Mouse (Mus musculus) forelimb bud, embryonic 11.5 days (tissue): ENCODE data around the gene Myo18b.

Experiments
- DNase-seq: peaks from one replicate; pipeline ENCODE4 v3.0.0-alpha.2; 2012; ENCODE audit warnings: low read depth, low spot score

Gene Myo18b

GRCm38 (mm10) chr5:112678153-112678552, 218.0 kb downstream of the Myo18b start:
- DNase-seq = no peak

- DNase-seq = no peak
Measured at GRCm38 (mm10) chr5:112674806-112675205, 221.4 kb downstream of the Myo18b start.

- DNase-seq = no peak
Measured at GRCm38 (mm10) chr5:112672457-112672856, 223.7 kb downstream of the Myo18b start.

- DNase-seq = no peak
Measured at GRCm38 (mm10) chr5:112671961-112672360, 224.2 kb downstream of the Myo18b start.

- DNase-seq = no peak
Measured at GRCm38 (mm10) chr5:112667153-112667552, 229.0 kb downstream of the Myo18b start.

GRCm38 (mm10) chr5:112665661-112666060, 230.5 kb downstream of the Myo18b start:
- no peak for DNase-seq

GRCm38 (mm10) chr5:112663701-112664100, 232.5 kb downstream of the Myo18b start:
- no peak for DNase-seq

- DNase-seq = peak; percentile 42
Measured at GRCm38 (mm10) chr5:112660924-112661431, 235.2 kb downstream of the Myo18b start.

GRCm38 (mm10) chr5:112659295-112659694, 236.9 kb downstream of the Myo18b start:
- DNase-seq = no peak

- DNase-seq = no peak
Measured at GRCm38 (mm10) chr5:112656811-112657210, 239.4 kb downstream of the Myo18b start.

GRCm38 (mm10) chr5:112655986-112656541, 240.1 kb downstream of the Myo18b start:
- no peak for DNase-seq

GRCm38 (mm10) chr5:112655529-112655928, 240.6 kb downstream of the Myo18b start:
- DNase-seq = no peak

- DNase-seq = no peak
Measured at GRCm38 (mm10) chr5:112652036-112652435, 244.1 kb downstream of the Myo18b start.

GRCm38 (mm10) chr5:112649164-112649702, 246.9 kb downstream of the Myo18b start:
- DNase-seq = no peak

- DNase-seq = no peak
Measured at GRCm38 (mm10) chr5:112646871-112647270, 249.3 kb downstream of the Myo18b start.

- no peak for DNase-seq
Measured at GRCm38 (mm10) chr5:112645535-112645934, 250.6 kb downstream of the Myo18b start.

- DNase-seq = no peak
Measured at GRCm38 (mm10) chr5:112643533-112644272, 252.5 kb downstream of the Myo18b start.

GRCm38 (mm10) chr5:112642731-112643130, 253.4 kb downstream of the Myo18b start:
- no peak for DNase-seq

GRCm38 (mm10) chr5:112641770-112642169, 254.4 kb downstream of the Myo18b start:
- DNase-seq = no peak

- no peak for DNase-seq
Measured at GRCm38 (mm10) chr5:112641131-112641530, 255.0 kb downstream of the Myo18b start.

- DNase-seq = no peak
Measured at GRCm38 (mm10) chr5:112640651-112641050, 255.5 kb downstream of the Myo18b start.
